Mouse (Mus musculus): ENCODE measurements at regions not wholly inside any gene's neighbourhood (a gene's known extent, or its start where the extent isn't known, plus 50 kb on each side); places are given as distances from the start of the nearest gene placed in this dataset.

GRCm38 (mm10) chr8:116271238-116271637, 233.5 kb upstream of the Dynlrb2 start:
- no peak for TF ChIP-seq CTCF (IDR thresholded peaks at IDR 0.05; ENCODE audit: insufficient read depth, low read length)
- TF ChIP-seq POLR2A (IDR thresholded peaks at IDR 0.05; ENCODE audit: borderline replicate concordance, extremely low read depth, low read depth, low read length), result no peak
